Comparison of ENCODE assay signal across 7 mouse cellular contexts in the genomic region with DNA sequence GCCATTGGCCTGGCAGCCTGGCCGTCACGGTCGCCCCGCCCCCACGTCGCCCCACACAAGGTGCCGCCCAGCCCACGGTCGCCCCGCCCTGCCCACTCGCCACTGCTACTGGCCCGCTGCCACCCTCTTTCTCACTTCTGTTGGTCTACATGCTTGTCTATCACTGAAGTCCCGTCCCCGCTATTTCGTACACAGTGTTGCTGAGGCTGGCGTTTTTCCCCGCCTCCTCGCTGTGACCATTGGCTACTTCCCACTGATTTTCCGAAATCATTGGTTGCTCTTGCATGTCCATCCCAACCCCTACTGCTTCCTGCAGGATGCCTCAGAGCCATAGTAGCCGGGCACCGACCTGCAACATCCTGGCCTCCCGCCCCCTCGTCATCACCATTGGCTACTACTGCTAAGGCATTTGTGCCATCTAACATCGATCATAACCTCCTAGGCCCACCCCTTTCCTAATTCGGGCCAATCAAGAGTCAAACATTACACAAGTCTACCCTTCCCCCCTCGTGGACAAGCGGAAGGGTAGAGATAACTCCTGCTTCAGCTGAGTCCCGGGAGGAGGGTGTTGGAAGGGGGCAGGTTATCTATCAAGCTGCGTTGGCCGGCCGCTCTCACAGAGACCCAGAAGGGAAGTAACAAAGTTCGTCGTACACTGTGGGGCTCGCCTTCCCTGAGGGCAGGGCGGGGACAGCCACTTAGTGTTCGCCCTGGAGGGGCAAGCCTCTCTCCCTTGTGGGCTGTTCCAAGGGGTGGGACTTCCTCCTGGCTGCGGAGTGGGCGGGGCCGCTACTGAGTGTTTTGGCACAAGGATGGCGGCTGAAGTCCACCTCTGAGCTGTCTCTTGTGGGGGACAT. TPM values are rescaled to one million over a fixed set of nuclear protein-coding genes. Genes with fewer than 3 reads are reported as not detected.
A peak's percentile ranks its signal among the peaks of the same experiment; 100 is the strongest.
DNase-seq lines count a peak whose midpoint lies in the region; ATAC-seq lines count a peak whose summit lies in the region.

No protein-coding gene starts in this region.

- peak overlapping the region; percentile 97 for H3K4me3 ChIP-seq in intestine, embryonic 16.5 days (ENCODE audit: low read length)
- H3K4me3 ChIP-seq in midbrain, embryonic 11.5 days (ENCODE audit: low read depth, low read length) = peak overlapping the region; percentile 85

- H3K4me2 ChIP-seq in intestine, embryonic 16.5 days (ENCODE audit: low read depth, low read length) = peak overlapping the region; percentile 78
- H3K4me2 ChIP-seq in midbrain, embryonic 11.5 days = peak overlapping the region; percentile 56

- intact Hi-C loops in left cerebral cortex, postnatal 36 days (cut with DNase I) = loop anchor here (2.0 kb wide), 1 partner anchor 25 kb away; no protein-coding TSS in a partner anchor

- no peaks in the 10 kb centered on the region for H3K9me3 ChIP-seq in intestine, embryonic 16.5 days (ENCODE audit: control insufficient read depth, low read length)
- H3K9me3 ChIP-seq in midbrain, embryonic 11.5 days (ENCODE audit: control insufficient read depth, low read length) = no peaks in the 10 kb centered on the region

- ATAC-seq in intestine, embryonic 16.5 days = peak; percentile 98
- peak; percentile 98 for ATAC-seq in midbrain, embryonic 11.5 days (ENCODE audit: low FRiP score)

- WGBS in intestine, embryonic 16.5 days = 1% methylated on average over 40 of the region's 40 CpGs
- under 1% methylated on average over 40 of the region's 40 CpGs for WGBS in midbrain, embryonic 11.5 days

- peaks cover 22% of the 10 kb centered on the region for H3K4me1 ChIP-seq in intestine, embryonic 16.5 days (ENCODE audit: control insufficient read depth, insufficient read depth, low read length)
- peaks cover 12% of the 10 kb centered on the region for H3K4me1 ChIP-seq in midbrain, embryonic 11.5 days (ENCODE audit: control insufficient read depth, insufficient read depth, low read length)

- no peaks in the 10 kb centered on the region for H3K27me3 ChIP-seq in intestine, embryonic 16.5 days (replicated peaks; ENCODE audit: control insufficient read depth, insufficient read depth, low read length)
- no peaks in the 10 kb centered on the region for H3K27me3 ChIP-seq in midbrain, embryonic 11.5 days (ENCODE audit: control insufficient read depth, insufficient read depth, low read length)

- H3K27ac ChIP-seq in intestine, embryonic 16.5 days (ENCODE audit: low read length) = peak overlapping the region; percentile 95
- H3K27ac ChIP-seq in midbrain, embryonic 11.5 days (ENCODE audit: low read depth, low read length) = peak overlapping the region; percentile 81

- H3K9ac ChIP-seq in intestine, embryonic 16.5 days (ENCODE audit: low read depth, low read length) = peak overlapping the region; percentile 88
- peak overlapping the region; percentile 62 for H3K9ac ChIP-seq in midbrain, embryonic 11.5 days (ENCODE audit: low read length)

- peak; percentile 100 for DNase-seq in adrenal gland, adult 8-10 months
- DNase-seq in embryo, embryonic 9.5 days (ENCODE audit: extremely low spot score) = peak; percentile 99
- DNase-seq in gastrocnemius, postnatal 4 days (ENCODE audit: low spot score in 2 of 2) = peak; percentile 100
- DNase-seq in left cerebral cortex, postnatal 36 days (ENCODE audit: low spot score in 2 of 2) = peak; percentile 100
- peak; percentile 99 for DNase-seq in midbrain, embryonic 11.5 days (ENCODE audit: low spot score, missing footprints)
- peak; percentile 100 for DNase-seq in skeletal muscle tissue, adult 2 months (ENCODE audit: low read depth, low spot score)

- H3K36me3 ChIP-seq in intestine, embryonic 16.5 days (ENCODE audit: control insufficient read depth, insufficient read depth, low read length) = no peaks in the 10 kb centered on the region
- no peaks in the 10 kb centered on the region for H3K36me3 ChIP-seq in midbrain, embryonic 11.5 days (ENCODE audit: control insufficient read depth, insufficient read depth, low read length)

RNA-seq across cellular contexts. Expression of a gene that starts 0.5 kb away (rescaled TPM):
- total RNA-seq in adrenal gland, adult 8-10 months (2022) = 10 to 100 TPM; 33.9 to 65.0 (median 36.3) TPM
- 10 to 100 TPM; 15.1 to 17.2 TPM for total RNA-seq in gastrocnemius, postnatal 4 days (2021)
- polyA plus RNA-seq in intestine, embryonic 16.5 days (2015; fragmentation: Nextera tagmentation; extraction: Ambion mirVana) = 23.2 and 24.3 TPM in 2 replicates
- total RNA-seq in left cerebral cortex, postnatal 36 days (2021) = 10 to 100 TPM; 46.1 to 58.0 TPM
- 15.0 and 15.9 TPM in 2 replicates for polyA plus RNA-seq in midbrain, embryonic 11.5 days (2014; fragmentation: Nextera tagmentation; extraction: Ambion mirVana)

RNA-seq across cellular contexts. Expression of a gene that starts 24.7 kb away (rescaled TPM):
- total RNA-seq in adrenal gland, adult 8-10 months (2022) = 100 to 1,000 TPM; 101 to 126 (median 111) TPM
- total RNA-seq in gastrocnemius, postnatal 4 days (2021) = 10 to 100 TPM; 46.7 to 50.8 TPM
- 57.8 and 59.7 TPM in 2 replicates for polyA plus RNA-seq in intestine, embryonic 16.5 days (2015; fragmentation: Nextera tagmentation; extraction: Ambion mirVana)
- 100 to 1,000 TPM; 106 to 120 TPM for total RNA-seq in left cerebral cortex, postnatal 36 days (2021)
- 47.2 and 50.9 TPM in 2 replicates for polyA plus RNA-seq in midbrain, embryonic 11.5 days (2014; fragmentation: Nextera tagmentation; extraction: Ambion mirVana)

RNA-seq across cellular contexts. Expression of a gene that starts 24.7 kb away (rescaled TPM):
- not detected for total RNA-seq in adrenal gland, adult 8-10 months (2022)
- total RNA-seq in gastrocnemius, postnatal 4 days (2021) = not detected
- 0.73 TPM in 1 of 2 replicates, not detected in the other for polyA plus RNA-seq in intestine, embryonic 16.5 days (2015; fragmentation: Nextera tagmentation; extraction: Ambion mirVana)
- total RNA-seq in left cerebral cortex, postnatal 36 days (2021) = under 1 TPM in 1 of 2 experiments, not detected in 1; 0.30 TPM
- 0.37 TPM in 1 of 2 replicates, not detected in the other for polyA plus RNA-seq in midbrain, embryonic 11.5 days (2014; fragmentation: Nextera tagmentation; extraction: Ambion mirVana)

RNA-seq across cellular contexts. Expression of a gene that starts 32.4 kb away (rescaled TPM):
- not detected for total RNA-seq in adrenal gland, adult 8-10 months (2022)
- not detected for total RNA-seq in gastrocnemius, postnatal 4 days (2021)
- polyA plus RNA-seq in intestine, embryonic 16.5 days (2015; fragmentation: Nextera tagmentation; extraction: Ambion mirVana) = 0.21 and 0.22 TPM in 2 replicates
- total RNA-seq in left cerebral cortex, postnatal 36 days (2021) = under 1 TPM; 0.41 to 0.59 TPM
- polyA plus RNA-seq in midbrain, embryonic 11.5 days (2014; fragmentation: Nextera tagmentation; extraction: Ambion mirVana) = not detected in 2 replicates

RNA-seq across cellular contexts. Expression of a gene that starts 39.4 kb away (rescaled TPM):
- total RNA-seq in adrenal gland, adult 8-10 months (2022) = 1 to 10 TPM; 1.6 to 2.9 (median 2.0) TPM
- 1 to 10 TPM in 1 of 2 experiments, under 1 TPM in 1; 0.88 to 1.4 TPM for total RNA-seq in gastrocnemius, postnatal 4 days (2021)
- polyA plus RNA-seq in intestine, embryonic 16.5 days (2015; fragmentation: Nextera tagmentation; extraction: Ambion mirVana) = 0.16 and 0.55 TPM in 2 replicates
- total RNA-seq in left cerebral cortex, postnatal 36 days (2021) = 1 to 10 TPM; 1.4 to 1.5 TPM
- 0.91 and 1.1 TPM in 2 replicates for polyA plus RNA-seq in midbrain, embryonic 11.5 days (2014; fragmentation: Nextera tagmentation; extraction: Ambion mirVana)

Comparison
In these comparisons a context has a peak if more than half of its experiments do, and no peak if none do; other contexts are left out.
1. Peak in every context shown above with its lines: DNase-seq, ATAC-seq, H3K4me3 ChIP-seq and H3K27ac ChIP-seq.